Mouse (Mus musculus): ENCODE data around the gene Slco1c1. TPM values are rescaled to one million over a fixed set of nuclear protein-coding genes. Genes with fewer than 3 reads are reported as not detected.

Gene Slco1c1
- polyA plus RNA-seq, 1 experiment from 2014 or later, result not detected

DNA sequence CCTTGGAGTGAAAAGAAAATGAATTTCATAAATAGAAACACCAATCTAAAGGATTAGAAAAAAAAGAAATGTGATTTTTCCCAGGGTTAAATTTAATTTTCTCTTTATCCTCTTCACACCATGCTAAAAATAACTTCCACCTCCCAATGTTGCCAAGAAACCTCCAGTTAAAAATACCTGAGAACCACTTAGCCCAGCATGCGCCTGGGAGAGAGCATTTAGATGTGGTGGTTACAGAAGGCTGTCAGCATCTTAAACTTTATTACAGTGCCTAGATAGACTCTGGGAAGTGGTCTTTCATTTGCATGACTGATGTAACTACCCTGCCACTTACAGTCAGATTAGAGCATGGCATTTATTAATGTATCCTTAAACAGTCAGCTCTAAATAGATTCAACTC is 17.0 kb downstream of the Slco1c1 start:
- no peaks in the 10 kb centered on the region for H3K36me3 ChIP-seq (ENCODE audit: insufficient read depth)
- H3K4me2 ChIP-seq, result no peak overlapping the region
- no peaks in the 10 kb centered on the region for H3K9me3 ChIP-seq (ENCODE audit: low read depth, low read length)
- H3K9ac ChIP-seq, result no peak overlapping the region
- no peak overlapping the region for H3K27ac ChIP-seq (ENCODE audit: low read depth)
- no peaks in the 10 kb centered on the region for H3K4me1 ChIP-seq (ENCODE audit: insufficient read depth)
- no peak for TF ChIP-seq CTCF (IDR thresholded peaks at IDR 0.05; ENCODE audit: low read depth)
- ATAC-seq (ENCODE audit: insufficient read depth) (no peak), DNase-seq (no peak)
- 79% methylated on average over 1 of the region's 1 CpGs for WGBS
- no peak overlapping the region for H3K4me3 ChIP-seq (ENCODE audit: low read depth, low read length)
- no peaks in the 10 kb centered on the region for H3K27me3 ChIP-seq (ENCODE audit: insufficient read depth, low read length)

DNA sequence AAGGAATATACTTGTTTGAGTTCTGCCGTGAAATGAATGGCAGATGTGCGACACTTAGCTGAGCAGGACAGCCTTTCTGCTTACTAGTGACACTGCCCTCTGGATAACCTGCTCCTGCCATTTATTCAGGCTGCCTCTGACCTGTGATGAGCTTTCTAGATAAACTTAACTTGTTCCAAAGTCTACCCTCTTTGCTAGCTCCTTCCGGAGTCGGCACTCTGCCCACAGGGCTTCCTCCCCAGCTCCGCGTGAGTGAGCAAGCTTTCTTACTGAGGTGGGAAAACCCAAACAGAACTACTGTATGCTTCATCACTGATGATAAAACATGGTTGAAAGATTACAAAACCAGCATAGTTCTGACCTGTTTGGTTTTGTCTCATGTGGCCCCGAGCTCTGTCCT is 19.2 kb downstream of the Slco1c1 start:
- WGBS, result 58% methylated on average over 7 of the region's 7 CpGs

DNA sequence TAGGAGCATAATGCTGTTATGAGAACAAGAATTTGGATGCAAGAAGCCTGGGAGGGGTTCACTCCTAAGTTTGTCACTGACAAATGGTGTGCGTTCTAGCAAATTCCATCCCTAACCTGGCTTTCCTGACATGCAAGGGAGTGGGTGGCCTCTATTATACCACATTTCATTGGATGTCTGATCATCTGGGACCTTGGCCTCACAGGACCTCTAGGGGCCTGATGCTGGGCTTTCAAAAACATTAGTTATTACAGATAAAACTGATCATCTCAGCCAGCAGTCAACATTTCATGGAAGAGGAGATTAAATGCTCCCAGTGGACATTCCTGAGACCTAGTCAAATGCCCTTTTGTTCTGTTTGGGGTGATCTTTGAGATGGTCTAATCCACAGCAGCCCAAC is 34.0 kb downstream of the Slco1c1 start:
- Histone ChIP-seq H3K9ac (no peak overlapping the region), H3K36me3 (ENCODE audit: insufficient read depth) (no peaks in the 10 kb centered on the region), H3K4me3 (ENCODE audit: low read depth, low read length) (no peak overlapping the region), H3K27ac (ENCODE audit: low read depth) (no peak overlapping the region), H3K4me2 (no peak overlapping the region), H3K9me3 (ENCODE audit: low read depth, low read length) (no peaks in the 10 kb centered on the region), H3K4me1 (ENCODE audit: insufficient read depth) (no peaks in the 10 kb centered on the region), H3K27me3 (ENCODE audit: insufficient read depth, low read length) (no peaks in the 10 kb centered on the region)
- TF ChIP-seq CTCF (IDR thresholded peaks at IDR 0.05; ENCODE audit: low read depth), result no peak
- ATAC-seq (ENCODE audit: insufficient read depth), result no peak
- 79% methylated on average over 1 of the region's 1 CpGs for WGBS
- no peak for DNase-seq

More for the DNA sequence above, 19.2 kb downstream of the Slco1c1 start:
- no peak for ATAC-seq (ENCODE audit: insufficient read depth)
- no peaks in the 10 kb centered on the region for H3K27me3 ChIP-seq (ENCODE audit: insufficient read depth, low read length)
- no peaks in the 10 kb centered on the region for H3K36me3 ChIP-seq (ENCODE audit: insufficient read depth)
- no peaks in the 10 kb centered on the region for H3K9me3 ChIP-seq (ENCODE audit: low read depth, low read length)
- no peak overlapping the region for H3K4me3 ChIP-seq (ENCODE audit: low read depth, low read length)
- TF ChIP-seq CTCF (IDR thresholded peaks at IDR 0.05; ENCODE audit: low read depth), result no peak
- no peak for DNase-seq
- no peak overlapping the region for H3K27ac ChIP-seq (ENCODE audit: low read depth)
- no peak overlapping the region for H3K4me2 ChIP-seq
- H3K9ac ChIP-seq, result no peak overlapping the region
- H3K4me1 ChIP-seq (ENCODE audit: insufficient read depth), result no peaks in the 10 kb centered on the region

DNA sequence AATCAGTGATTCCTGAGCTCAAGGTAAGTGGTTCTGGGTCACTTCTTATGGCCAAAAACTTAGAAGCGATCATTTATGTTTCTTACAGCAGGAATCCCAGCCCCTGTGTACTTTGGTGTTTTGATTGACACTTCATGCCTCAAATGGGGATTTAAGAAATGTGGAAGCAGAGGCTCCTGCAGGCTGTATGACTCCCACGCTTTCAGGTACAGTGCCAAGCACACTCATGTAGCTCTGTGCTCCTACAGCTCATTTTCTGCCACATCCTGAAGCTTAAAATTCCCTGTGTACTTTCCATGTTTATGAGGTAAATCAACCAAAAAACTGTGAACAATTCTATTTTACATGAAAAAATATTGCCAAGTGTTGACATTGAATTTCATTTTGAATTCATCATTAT is 43.2 kb downstream of the Slco1c1 start:
- WGBS, result 78% methylated on average over 2 of the region's 2 CpGs
- no peak for DNase-seq
- Histone ChIP-seq H3K9ac (no peak overlapping the region), H3K4me2 (no peak overlapping the region), H3K27ac (ENCODE audit: low read depth) (no peak overlapping the region), H3K4me1 (ENCODE audit: insufficient read depth) (no peaks in the 10 kb centered on the region), H3K9me3 (ENCODE audit: low read depth, low read length) (no peaks in the 10 kb centered on the region), H3K4me3 (ENCODE audit: low read depth, low read length) (no peak overlapping the region), H3K27me3 (ENCODE audit: insufficient read depth, low read length) (no peaks in the 10 kb centered on the region), H3K36me3 (ENCODE audit: insufficient read depth) (no peaks in the 10 kb centered on the region)
- ATAC-seq (ENCODE audit: insufficient read depth), result no peak
- TF ChIP-seq CTCF (IDR thresholded peaks at IDR 0.05; ENCODE audit: low read depth), result no peak

DNA sequence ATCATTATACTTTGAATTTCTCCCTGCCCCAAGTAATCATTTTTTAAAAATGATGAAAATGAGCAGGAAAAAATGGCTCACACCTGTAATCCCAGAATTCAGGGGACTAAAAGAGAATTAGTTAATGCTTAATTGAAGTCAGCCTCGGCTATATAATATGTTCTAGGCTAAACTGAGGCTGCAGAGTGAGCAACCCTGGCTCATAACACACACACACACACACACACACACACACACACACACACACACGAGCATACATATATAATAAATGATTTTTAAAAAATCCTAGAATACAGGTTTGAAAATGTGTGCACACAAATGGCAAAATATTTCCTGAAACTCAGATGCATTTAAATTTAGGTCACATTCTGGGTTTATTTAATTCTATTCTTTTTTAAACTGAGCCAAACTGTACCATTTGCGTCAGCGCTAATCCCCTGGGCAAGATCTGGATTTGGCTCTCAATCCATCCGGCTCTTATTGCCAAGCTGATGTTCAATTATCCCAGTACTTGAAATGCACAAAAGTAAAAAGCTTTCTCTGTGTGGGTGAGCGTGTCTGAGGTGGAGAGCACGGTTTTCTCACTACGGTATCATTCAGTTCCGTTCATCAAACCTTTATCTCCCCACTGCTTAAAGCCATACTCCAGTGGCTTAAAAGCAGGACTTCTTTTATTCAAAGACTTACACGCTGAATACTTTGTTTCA is 43.8 kb downstream of the Slco1c1 start:
- no peaks in the 10 kb centered on the region for H3K36me3 ChIP-seq (ENCODE audit: insufficient read depth)
- no peak overlapping the region for H3K4me3 ChIP-seq (ENCODE audit: low read depth, low read length)
- no peaks in the 10 kb centered on the region for H3K27me3 ChIP-seq (ENCODE audit: insufficient read depth, low read length)
- H3K4me1 ChIP-seq (ENCODE audit: insufficient read depth), result no peaks in the 10 kb centered on the region
- H3K4me2 ChIP-seq, result no peak overlapping the region
- no peak overlapping the region for H3K27ac ChIP-seq (ENCODE audit: low read depth)
- WGBS, result 74% methylated on average over 10 of the region's 10 CpGs
- H3K9me3 ChIP-seq (ENCODE audit: low read depth, low read length), result no peaks in the 10 kb centered on the region
- TF ChIP-seq CTCF (IDR thresholded peaks at IDR 0.05; ENCODE audit: low read depth), result no peak
- no peak for ATAC-seq (ENCODE audit: insufficient read depth)
- no peak overlapping the region for H3K9ac ChIP-seq
- DNase-seq, result no peak

DNA sequence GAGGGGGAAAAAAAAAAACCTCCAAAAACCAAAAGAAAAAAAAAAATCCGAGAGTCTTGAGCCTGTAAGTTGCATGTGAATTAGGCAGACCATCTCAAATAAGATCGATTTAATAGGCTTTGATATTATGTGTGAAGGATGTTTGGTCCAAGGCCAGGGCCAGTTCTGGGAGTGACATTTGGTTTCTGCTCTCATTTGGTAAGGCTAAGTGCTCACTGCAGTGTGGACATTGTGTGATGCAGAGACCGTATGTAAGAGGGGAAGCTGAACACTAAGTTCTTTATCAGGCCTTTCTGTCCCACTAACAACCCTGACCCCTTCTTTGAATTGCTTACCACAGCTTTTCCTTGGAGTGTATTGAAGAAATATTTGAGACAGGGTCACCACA is 44.4 kb downstream of the Slco1c1 start:
- Histone ChIP-seq H3K4me2 (no peak overlapping the region), H3K9me3 (ENCODE audit: low read depth, low read length) (no peaks in the 10 kb centered on the region), H3K9ac (no peak overlapping the region), H3K27me3 (ENCODE audit: insufficient read depth, low read length) (no peaks in the 10 kb centered on the region), H3K4me3 (ENCODE audit: low read depth, low read length) (no peak overlapping the region), H3K27ac (ENCODE audit: low read depth) (no peak overlapping the region), H3K4me1 (ENCODE audit: insufficient read depth) (no peaks in the 10 kb centered on the region), H3K36me3 (ENCODE audit: insufficient read depth) (no peaks in the 10 kb centered on the region)
- TF ChIP-seq CTCF (IDR thresholded peaks at IDR 0.05; ENCODE audit: low read depth), result no peak
- 55% methylated on average over 3 of the region's 3 CpGs for whole genome bisulfite sequencing
- DNase-seq (no peak), ATAC-seq (ENCODE audit: insufficient read depth) (no peak)

DNA sequence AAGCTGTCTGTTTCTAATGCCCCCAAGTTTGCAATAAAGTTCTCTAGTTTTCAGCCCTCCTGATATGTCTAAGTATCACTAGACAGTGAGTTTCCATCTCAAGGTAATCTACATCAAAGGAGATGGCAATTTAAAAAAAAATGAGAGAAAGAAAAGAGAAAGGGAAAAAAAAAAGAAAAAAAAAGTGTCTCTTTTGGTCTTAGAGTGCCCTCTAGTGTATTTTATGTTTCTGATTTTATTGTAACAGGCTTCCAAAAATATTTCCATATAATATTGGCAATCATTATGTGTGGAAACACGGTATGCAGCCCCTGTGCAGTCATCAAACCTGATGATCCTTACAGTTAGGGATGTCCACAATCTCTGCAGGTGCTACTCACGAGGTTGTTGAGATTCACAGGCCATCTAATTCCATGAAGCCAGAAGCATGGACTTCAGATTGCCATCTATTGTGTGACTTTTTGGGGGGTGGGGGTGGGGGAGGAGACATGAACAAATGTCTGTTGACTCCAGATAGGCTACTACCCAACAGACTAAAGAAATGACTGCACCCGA is 52.6 kb downstream of the Slco1c1 start:
- no peaks in the 10 kb centered on the region for H3K9me3 ChIP-seq (ENCODE audit: low read depth, low read length)
- no peak overlapping the region for H3K9ac ChIP-seq
- H3K4me2 ChIP-seq, result no peak overlapping the region
- H3K4me3 ChIP-seq (ENCODE audit: low read depth, low read length), result no peak overlapping the region
- DNase-seq, result peak; percentile 60
- 34% methylated on average over 3 of the region's 3 CpGs for WGBS
- peak; percentile 40 for TF ChIP-seq CTCF (IDR thresholded peaks at IDR 0.05; ENCODE audit: low read depth)
- no peaks in the 10 kb centered on the region for H3K36me3 ChIP-seq (ENCODE audit: insufficient read depth)
- no peaks in the 10 kb centered on the region for H3K27me3 ChIP-seq (ENCODE audit: insufficient read depth, low read length)
- H3K27ac ChIP-seq (ENCODE audit: low read depth), result no peak overlapping the region
- H3K4me1 ChIP-seq (ENCODE audit: insufficient read depth), result no peaks in the 10 kb centered on the region
- no peak for ATAC-seq (ENCODE audit: insufficient read depth)
